Mouse (Mus musculus) right cerebral cortex, adult 18-20 months (tissue): Measurements from ENCODE around the gene Akap10.
A peak's percentile ranks its signal among the peaks of the same experiment; 100 is the strongest.
"Not testable (repeated sequence)": the region's sequence is repeated elsewhere in the genome, so short reads cannot be mapped to it uniquely, and the experiment has no call there.

ENCODE experiments used
- DNase-seq: peaks from one replicate; pipeline ENCODE4 v3.0.0; 2022; ENCODE audit warnings: mixed read lengths

The Akap10 gene

DNA sequence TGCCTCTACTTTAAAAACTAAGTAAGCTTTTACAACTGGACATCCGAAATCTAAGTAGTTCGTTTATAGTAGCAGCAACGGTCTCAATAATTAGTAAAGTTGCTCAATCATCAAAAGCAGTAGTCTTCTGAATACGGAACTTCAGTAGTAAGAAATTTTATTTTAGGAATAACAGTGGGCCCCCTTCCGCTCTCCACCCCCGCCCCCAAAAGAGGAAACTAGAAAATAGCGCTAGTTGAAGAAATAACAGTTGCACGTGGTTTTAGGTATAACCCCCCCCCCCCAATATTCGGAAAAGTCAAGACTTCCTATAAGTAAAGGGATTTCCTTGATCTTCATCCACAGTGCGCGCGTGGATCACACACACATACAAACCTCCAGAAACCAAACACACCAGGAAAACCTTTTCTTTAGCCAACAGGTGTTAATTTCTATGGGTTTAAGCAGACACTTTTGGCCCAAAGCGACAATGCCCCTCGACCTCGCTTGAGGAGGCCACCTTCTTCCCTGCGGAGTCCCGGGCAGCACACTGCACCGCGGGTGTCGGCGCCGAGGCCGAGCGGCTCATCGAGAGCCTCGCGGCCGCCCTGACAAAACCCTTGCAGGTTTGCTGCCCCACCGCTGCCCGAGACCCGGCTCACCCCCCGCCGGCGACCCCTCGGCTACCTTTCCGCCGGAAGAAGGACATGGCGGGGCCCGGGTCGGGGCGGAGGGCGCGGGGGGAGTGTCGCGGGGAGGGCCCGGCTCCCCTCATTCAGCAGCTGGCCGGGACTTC lies 542 bp downstream of the Akap10 start:
- peak; percentile 12 for DNase-seq

- DNase-seq, result no peak
These were observed 6.7 kb downstream of the Akap10 start for GRCm38 (mm10) chr11:61923309-61923708.

DNA sequence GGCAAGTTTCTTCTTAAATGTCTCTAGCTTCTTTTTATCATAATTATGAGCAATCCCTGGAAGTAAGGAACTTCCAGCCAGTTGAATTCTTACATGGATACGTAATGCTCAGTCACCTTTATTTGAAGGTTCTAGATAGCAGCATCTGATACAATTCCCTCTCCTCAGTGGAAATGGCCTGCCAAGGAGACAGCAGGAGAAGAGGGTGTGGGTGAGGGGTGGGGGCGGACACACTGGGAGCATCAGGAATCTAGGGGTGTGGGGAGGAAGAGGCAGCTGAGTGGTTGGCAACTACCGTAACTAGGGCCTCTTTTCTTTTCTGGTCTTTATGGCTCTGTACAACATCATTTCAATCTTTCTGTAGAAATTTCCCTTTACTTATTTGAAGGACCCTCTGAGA lies 10.3 kb downstream of the Akap10 start:
- DNase-seq, result peak; percentile 48

- DNase-seq, result no peak
These were observed 21.7 kb downstream of the Akap10 start for GRCm38 (mm10) chr11:61908315-61908714.

DNA sequence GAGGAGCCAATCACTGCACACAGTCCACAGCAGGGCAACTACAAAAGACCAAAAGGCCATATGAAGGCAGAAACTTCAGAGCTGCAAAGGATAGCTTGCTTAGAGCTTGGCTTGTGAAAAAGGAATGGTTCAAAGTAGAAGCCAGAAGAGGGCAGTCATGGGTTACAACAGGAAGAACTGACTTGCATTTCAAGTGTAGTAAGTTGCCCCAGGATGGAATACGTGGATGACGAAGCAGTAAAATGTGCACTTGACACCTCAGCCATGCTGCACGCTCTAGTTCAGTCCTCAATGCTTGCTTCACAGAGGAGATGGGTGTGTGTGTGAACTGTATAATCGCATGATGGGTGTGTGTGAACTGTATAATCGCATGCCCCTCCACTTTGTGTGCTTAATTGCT lies 47.9 kb downstream of the Akap10 start:
- peak; percentile 8 for DNase-seq

DNA sequence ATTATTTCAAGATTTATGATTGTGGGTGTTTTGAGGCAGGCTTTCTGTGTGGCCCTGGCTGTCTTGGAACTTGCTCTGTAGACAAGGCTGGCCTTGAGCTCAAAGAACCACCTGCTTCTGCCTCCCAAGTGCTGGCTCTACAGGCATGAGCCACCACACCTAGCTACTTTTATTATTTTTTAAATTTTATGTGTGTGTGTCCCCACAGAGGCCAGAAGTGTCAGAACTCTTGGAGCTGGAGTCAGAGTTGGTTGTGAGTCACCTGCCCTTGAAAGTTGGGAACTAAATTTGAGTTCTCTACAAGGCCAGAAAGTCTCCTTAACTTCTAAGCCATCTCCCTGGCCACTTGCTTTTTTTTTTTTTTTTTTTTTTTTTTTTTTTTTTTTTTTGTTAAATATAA lies 50.1 kb downstream of the Akap10 start:
- DNase-seq, result no peak

DNA sequence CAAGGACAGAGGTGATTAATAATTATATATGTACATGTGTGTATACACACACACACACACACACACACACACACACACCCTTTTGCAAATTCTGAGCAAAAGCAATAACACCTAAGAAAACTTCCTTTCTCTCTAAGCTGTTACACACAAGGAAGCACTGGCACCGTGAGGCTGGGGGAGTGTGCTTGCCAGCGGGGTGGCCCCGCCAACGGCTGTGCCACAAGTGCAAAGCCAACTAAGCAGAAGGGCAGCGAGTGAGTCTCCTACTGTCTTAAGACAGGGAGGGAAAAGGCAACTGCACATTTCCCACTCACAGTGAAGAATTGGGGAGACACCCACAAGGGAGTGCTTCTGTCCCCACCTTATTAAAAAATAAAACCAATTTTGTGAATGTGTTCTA lies 58.2 kb downstream of the Akap10 start:
- DNase-seq, result no peak

- DNase-seq, result no peak
These were observed 63.2 kb downstream of the Akap10 start for GRCm38 (mm10) chr11:61866856-61867255.

GRCm38 (mm10) chr11:61861781-61862547 lies 68.1 kb downstream of the Akap10 start:
- no peak for DNase-seq

- no peak for DNase-seq
These were observed 70.7 kb downstream of the Akap10 start for GRCm38 (mm10) chr11:61859316-61859715.

DNA sequence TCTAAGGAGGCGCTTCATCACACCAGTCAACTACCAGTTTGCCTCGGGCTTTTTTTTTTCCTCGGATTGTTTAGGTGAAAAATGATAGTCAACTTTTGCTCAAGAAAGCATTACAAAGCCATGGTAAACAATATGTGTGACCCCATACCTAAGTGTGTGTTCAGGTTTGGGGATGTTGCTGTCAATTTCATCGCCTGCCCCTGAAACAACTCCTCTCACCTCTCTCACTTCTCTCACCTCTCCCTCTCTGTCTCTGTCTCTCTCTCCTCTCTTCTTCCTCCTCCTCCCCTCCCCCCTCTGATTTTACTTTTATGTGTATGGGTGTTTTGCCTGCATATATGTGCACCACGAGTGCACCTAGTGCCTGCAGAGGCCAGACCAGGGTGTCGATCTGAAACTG lies 74.5 kb downstream of the Akap10 start:
- DNase-seq, result no peak

- DNase-seq, result peak; percentile 91
These were observed 75.1 kb downstream of the Akap10 start, which contains the start of gene Ulk2 for GRCm38 (mm10) chr11:61854988-61855411. Ulk2 (minus strand) TSS chr11:61855073.

GRCm38 (mm10) chr11:61854211-61854987 lies 75.7 kb downstream of the Akap10 start:
- DNase-seq, result peak; percentile 88

- DNase-seq, result no peak
These were observed 76.4 kb downstream of the Akap10 start for GRCm38 (mm10) chr11:61853659-61854058.

- DNase-seq, result no peak
These were observed 77.1 kb downstream of the Akap10 start for GRCm38 (mm10) chr11:61852916-61853315.

GRCm38 (mm10) chr11:61851195-61851594 lies 78.9 kb downstream of the Akap10 start:
- DNase-seq, result no peak

DNA sequence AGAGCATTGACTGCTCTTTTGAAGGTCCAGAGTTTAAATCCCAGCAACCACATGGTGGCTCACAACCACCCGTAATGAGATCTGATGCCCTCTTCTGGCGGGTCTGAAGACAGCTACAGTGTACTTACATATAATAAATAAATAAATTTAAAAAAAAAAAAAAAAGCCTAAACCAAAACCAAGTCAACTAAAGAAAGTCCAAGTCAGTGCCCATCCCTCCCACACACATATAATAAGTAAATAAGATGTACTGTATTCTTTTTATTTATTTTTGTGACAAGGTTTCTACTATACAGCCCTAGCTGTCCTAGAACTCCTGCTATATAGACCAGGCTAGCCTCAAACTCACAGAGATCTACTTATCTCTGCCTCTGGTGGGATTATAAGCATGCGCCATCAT lies 89.4 kb downstream of the Akap10 start:
- not testable (repeated sequence) for DNase-seq

GRCm38 (mm10) chr11:61839940-61840339 lies 90.1 kb downstream of the Akap10 start:
- DNase-seq, result no peak

DNA sequence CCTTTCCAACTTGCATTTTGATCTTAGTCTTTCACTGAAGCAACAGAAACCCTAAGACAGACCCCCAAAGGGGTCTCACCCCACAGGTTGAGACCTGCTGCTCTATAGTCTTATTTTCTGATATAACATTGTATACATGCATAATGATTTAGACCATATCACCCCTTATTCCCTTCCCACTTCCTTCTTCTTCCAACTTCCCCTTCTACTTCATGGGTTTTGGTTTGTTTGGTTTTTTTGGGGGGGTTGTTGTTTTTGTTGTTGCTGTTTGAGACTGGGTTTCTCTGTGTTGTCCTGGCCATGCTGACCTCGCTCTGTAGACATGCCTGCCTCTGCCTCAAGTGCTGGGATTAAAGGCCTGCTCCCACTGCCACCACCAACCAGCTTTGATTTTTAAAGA lies 90.9 kb downstream of the Akap10 start:
- DNase-seq, result no peak
